Mouse (Mus musculus) spleen, postnatal 4 days (tissue): ENCODE results near the gene Timp1.
A peak's percentile ranks its signal among the peaks of the same experiment; 100 is the strongest.

Experiments
- DNase-seq, 2 experiments: peaks; one replicate each; pipeline ENCODE4 v3.0.0; 2022; ENCODE audit warnings: low spot score in 2 of 2

Timp1 gene

DNA sequence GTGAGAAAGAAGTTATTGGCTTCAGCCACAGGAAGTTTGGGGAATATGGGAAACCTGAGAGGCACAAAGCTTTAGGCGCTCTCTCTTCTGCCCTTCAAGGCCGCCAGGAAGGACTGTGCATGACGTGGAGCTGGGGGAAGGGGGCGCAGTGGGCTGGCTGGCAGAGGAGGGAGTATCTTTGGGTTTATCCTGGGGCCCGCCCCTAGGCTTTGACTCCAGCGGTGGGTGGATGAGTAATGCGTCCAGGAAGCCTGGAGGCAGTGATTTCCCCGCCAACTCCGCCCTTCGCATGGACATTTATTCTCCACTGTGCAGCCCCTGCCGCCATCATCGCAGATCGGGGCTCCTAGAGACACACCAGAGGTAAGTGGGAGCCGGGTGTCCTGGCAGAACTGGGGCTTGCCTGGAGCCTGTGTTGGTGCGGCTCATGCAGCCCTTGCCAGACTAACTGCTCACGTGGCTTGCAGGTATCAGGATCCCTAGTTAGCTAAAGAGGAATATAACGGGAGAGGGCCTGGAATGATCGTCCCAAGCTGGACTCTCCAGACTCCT is at the start of gene Timp1:
Timp1 (plus strand) TSS at position 205 of the 552 bp plus-strand sequence.
- DNase-seq, result no peak

DNA sequence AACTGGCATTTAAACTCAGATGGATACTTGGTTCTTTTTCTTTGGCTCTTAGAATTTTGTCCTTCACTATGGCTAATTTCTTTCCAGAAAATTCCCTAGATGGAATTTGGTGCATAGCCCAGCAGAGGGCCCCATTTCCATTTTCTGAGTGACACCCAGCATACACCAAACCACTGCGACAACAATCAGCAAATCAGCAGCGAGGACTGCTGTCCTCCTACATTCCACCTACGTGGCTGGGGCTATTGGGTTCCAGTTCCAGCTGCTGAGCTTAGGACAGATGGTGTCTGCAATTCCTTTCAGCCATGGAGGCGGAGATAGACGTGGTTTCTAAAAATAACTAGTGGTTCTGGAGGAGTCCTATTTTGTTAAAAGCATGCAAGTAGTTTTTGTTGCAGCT is 41.0 kb upstream of the Timp1 start:
- DNase-seq, result no peak

DNA sequence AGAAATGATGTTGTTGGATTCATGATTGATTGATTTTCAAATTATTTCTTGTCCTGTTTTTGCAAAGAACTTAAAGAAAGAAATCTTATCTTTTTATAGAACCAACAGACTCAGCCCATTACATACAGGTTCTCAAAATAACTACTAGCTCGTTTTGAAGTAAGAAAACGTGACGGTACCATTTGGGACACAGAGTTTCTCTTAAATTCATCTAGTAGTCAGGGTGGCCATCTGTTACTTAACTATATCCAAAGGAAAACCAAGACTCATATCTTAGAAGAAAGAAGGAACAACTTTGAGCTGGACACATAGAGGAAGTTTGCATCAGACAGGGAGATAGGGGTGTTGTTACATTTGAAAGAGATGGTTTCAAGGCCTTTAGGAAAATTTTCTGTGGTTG is 22.7 kb upstream of the Timp1 start:
- no peak for DNase-seq

DNA sequence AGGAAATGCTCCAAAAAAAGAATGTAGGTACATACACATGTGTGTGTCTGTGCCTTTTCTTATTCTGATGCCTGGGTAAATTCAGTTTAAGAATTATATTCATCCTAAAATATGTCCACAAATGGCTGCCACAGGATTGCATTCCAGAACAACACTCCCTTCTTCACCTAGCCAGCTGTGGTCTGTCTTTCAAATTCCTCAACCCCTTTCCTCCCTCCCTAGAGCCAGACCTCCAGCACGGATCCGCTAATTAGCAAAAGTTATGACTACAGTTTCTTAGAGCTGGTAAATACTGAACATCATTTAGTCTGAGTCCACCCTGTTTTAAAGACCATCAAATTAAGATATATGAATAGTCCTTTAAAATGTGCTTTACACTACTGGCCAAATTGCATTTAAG is 22.1 kb upstream of the Timp1 start:
- no peak for DNase-seq

DNA sequence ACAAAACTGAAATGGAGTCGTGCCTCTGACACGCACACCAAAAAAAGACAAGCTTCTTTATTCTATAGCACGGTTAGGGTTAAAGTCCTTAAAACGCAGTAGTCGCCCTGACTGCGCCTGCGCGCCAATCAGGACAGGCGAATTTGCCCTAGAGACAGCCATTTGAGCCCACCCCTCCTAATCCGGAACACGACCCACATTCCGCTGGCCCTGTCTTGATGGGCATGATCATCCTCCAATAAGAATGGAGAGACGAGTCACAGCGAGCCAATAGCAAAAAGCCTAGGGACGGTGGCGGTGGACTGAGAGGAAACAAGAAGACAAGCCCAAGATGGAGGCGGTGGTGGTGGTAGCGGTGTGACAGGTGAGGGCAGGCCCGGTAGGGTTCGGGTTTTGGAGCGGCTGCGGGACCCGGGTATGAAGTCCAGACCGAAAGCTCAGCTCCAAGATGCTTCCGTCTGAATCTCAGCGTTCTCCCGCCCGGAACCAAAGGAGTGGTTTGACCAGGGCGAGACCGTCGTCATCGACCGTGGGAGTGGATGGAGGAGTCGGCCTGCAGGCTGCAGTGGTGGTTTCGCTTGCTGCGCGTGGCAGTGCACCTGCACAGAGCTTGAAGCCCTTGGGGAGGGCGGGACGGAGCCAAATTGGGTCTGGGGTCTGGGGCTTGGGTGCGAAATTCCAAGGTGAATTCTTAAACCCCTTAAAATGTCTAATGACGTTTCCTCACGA is 21.5 kb upstream of the Timp1 start:
- peak; percentile 84 to 85 for DNase-seq

DNA sequence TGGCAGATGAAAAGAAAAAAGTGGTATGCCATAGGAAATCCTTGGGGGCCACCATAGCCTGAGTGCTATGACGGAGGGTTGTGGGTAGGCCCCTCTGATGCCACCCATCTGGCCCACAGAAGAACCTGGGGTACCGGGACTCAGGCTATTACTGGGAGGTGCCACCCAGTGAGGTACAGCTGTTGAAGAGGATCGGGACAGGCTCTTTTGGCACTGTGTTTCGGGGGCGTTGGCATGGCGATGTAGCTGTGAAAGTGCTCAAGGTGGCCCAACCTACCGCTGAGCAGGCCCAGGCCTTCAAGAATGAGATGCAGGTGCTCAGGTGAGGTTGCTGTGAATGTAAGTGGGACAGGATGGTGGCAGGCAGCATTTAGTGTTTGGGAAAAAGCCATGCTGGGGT is 16.2 kb upstream of the Timp1 start:
- DNase-seq, result peak in 1 of 2 experiments; percentile 53

DNA sequence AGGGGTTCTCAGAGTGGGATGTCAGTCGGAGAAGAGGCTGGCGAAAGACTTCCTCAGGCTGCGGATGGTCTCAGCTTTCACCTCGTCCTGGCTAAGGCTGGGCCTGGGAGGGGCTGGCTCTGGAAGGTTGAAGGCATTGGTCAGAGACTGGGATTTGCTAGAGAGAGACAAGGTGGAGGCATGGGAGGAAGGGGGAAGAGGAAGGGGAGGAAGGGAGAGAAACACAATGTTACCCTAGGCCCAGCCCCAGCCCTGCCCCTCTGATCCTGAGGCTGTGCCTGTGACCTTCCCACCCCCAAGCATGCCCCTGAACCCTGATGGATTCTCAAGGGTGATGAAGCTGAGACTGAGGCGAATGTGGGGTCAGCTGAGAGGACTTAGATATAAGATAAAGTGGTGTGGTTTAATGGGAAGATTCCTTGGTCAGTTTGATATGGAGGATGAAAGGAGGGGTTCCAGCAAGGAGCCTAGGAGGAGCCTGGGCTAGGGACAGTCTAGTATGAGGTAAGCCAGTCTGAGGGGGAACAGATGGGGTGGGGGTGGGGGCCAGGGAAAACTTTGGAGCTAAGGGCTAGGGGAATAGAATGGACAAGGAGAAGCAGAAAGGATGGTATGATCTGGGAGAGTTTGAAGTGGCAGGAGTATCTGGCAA is 8.4 kb upstream of the Timp1 start:
- no peak for DNase-seq

DNA sequence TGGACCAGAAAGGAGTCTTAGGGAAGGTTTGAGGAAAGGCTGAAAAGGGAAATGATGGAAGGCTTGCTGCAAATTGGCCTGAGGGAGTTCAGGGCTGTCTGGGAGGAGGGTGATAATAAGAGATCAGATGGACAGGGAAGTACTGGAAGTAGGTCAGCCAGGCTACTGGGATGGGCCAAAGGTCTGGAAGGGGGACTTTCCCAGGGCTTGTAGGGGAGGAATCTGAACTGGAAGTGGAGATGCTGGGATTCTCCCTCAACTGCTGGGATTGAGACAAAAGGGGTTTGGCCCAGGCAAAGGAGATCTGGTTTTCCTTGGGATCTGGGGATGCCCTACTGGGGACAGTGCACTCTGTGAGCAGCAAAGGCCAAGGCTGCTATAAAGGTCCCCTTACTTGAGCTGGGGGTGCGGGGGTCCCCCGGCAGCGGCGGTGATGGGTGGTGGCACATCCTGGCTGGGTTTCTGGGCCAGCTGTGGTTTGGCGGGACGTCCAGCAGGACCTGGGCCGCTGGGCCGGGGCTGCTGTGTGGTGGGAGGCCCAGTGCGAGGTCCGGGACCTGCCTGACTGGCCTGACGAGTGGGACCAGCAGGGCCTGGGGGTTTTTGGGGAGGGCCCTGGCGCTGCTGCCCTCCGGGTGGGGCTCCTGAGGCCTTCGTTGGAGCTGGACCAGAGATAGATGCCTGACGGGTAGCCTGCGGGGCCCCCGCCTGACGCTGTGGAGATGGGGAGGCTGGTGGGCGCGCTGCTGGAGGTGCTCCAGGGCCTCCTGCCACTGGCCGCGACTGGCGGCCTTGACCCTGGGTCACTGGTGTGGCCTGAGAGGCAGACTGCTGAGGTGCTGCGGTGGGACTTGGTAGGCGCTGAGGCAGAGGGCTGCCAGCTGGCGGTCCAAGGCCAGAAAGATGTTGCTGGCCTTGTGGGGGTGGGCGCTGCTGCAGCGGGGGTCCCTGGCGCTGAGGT is 7.6 kb upstream of the Timp1 start:
- DNase-seq, result no peak

DNA sequence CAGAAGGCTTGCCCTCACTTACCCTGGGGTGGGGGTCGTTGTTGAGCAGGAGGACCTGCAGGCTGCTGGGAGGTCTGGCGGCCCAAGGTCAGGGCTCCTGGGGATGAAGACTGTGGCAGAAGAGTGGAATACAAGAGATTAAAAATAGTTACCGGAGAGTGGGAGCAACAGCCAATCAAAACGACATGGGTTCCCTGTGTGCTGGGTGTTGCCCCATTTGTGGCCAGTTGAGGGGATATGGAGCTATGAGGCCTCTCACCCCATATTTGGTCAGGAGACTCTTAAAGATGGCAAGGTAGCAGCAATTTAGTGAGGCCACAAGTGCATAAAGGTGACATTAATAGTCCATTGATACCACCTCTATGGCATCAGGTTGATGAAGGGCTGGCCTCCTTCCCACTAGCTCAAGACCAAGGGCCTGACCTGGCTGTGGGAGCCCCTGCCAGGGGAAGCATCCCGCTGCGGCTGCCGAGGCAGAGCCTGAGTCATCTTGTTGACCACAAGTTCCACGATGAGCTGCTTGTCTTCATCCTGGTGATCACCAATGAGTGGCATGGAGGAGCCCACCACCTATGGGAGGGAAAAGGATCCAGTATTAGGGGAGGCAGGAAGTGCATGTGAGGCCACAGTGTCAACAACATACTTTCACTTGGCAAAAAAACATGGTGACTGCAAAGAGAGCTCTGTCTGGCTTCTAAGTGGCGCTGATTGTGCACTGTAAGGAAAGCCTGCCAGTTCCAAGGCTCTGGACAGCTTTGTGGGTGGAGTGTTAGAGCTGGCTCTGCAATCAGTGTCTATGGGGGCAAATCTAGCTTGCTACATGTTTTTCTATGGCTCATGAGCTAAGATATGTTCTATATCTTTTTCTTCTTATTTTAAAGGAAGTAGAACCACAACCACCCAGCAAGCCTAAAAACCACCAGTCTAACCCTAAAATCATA is 6.5 kb upstream of the Timp1 start:
- DNase-seq, result no peak

DNA sequence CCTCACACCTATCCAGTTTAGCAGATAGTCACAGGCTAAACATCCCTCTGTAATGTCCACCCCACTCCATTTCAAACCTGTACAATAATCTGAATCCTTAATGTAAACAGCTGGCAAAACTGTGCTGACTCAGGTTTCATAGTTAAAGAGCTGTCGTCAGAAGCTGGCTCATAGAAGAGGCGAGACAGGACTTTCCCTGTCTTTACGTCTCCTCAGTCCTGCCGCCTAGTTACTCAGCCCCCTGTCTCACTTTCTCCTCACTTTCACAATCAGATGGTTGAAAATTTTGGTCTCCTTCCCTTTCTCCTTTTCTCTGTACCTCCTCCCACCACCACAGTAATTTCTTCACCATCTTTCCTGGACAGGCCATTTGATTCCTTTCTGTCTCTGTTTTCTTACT is 1.9 kb upstream of the Timp1 start:
- DNase-seq, result no peak

DNA sequence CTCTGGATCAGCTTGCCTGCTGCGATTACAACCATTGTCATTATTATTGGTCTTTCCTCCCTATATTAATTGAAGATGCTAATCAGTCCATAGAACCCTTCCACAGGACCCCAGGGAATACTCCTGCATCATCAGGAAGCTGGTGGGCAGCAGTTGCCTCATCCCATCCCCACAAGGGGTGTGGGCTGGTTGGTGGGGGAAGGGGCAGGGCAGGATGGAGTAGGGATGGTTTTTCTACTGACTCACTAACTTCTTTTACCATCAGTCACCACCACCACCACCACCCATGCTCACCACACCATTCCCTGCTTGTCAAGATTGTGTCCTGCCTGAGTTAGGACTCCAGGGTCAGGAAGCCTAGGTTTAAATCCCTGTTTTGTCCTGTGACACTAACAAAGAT is 763 bp upstream of the Timp1 start:
- DNase-seq, result no peak

DNA sequence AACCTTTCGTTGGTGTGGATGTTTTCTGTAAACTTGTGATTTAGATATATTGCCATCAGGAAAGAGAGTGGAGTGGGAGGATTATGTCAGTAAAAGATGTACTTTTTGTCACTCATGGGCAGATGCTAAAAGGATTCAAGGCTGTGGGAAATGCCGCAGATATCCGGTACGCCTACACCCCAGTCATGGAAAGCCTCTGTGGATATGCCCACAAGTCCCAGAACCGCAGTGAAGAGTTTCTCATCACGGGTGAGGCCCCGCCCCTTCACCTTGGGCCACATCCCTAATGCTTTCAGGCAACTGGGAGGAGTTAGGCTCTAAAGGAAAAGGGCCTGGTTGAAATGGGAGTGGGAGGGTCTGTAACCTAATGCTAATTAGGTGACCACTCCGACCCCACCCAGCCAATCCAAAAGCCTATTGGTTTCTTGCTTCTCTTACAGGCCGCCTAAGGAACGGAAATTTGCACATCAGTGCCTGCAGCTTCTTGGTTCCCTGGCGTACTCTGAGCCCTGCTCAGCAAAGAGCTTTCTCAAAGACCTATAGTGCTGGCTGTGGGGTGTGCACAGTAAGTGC is 3.0 kb downstream of the Timp1 start:
- DNase-seq, result no peak

DNA sequence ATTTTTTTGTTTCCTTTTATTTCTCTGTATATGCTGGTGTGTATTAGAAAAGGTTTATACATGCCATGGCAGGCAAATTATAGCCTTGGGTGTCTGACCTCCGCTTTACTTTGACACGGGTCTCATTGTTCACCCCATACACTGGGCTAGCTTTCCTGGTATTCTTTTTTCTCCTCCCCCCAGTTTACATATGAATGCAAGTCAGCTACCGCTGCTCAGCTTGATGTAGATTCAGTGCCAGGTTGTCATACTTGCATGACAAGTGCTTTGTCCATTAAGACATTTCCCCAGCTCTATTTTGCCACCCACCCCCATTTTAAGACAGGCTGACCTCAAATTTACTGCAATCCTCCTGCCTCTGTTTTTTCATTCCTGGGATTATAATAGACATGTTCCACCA is 5.3 kb downstream of the Timp1 start:
- DNase-seq, result no peak

DNA sequence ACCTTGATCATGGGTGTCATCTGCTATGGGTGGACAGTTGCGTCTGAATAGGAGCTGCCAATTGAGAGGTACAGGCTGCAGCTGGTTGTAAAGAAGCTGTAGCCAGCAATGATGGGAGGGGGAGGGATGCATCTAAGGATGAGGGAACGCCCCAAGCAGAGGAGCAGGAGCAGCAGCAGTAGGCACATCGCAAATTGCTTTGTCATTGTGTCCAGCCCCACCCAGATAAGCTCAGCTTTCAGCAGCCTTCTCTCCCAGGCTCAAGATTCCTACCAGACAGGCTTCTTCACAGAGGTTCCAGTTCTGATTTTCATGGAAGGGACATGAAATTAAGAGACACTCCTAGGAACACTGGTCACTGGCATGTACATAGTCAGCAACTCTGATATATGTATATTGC is 40.1 kb downstream of the Timp1 start:
- DNase-seq, result no peak

DNA sequence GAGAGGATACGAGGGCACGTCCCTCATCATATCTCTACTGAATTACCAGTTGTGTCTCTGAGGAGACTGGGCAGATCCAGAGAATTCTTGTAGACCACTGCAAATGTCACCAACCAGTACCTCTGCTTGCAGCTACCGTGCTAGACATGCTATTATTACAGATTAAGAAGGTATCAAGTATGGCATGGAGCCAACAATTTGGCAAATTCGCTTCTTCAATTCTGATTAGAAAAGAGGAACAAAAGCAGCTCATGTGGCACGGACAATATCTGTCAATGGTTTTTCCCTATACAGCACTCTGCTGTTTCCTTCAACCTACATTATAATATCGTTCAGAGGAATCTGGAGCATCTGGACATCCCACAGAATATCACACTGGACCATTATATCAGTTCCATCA is 43.8 kb downstream of the Timp1 start:
- DNase-seq, result no peak

DNA sequence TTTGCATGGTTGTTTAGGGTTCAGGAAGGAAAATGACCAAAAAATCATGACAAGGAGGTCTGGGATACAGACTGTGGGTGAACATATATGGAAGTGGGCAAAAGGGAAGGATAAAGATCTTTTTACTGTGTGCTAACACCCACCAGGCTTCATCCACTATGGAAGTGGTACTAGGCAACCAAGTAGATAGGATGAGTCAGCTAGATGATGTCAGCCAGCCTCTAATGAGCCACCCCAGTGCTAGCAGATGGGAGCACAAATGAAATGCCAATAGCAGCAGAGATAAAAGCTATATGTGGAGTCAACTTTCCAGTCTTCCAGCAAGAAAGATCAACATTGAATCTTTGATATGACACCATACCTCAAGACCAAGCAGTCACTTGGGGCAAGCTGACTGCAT is 45.1 kb downstream of the Timp1 start:
- peak in 1 of 2 experiments; percentile 13 for DNase-seq

DNA sequence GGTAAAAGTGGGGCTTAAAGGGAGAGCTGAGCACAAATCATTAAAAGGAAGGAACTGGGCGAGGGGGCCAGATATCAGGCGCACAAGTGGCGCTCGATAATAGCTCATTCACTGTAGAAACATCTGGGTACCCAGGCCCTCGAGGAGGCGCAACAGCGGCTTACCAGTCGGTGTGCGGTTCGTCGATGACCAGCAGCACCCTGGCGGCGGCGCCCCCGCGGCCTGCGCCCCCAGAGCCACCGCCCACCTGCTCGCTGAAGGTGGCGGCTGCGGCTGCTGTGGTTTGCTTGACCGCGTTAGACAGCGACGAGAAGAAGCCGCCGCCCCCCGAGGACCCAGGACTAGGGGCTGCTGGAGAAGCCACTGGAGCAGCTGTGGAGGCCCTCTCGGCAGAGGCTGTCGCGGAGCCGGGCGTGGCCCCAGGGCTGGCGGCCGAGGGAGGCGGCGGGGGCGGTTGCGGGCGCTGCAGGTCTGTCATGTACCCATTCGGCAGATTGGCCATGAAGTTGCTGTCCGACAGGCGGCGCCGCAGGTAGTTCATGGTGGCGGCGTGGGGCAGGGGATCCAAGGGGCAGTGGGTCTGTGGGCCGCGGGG is 50.4 kb downstream of the Timp1 start:
- DNase-seq, result peak; percentile 11 to 62

DNA sequence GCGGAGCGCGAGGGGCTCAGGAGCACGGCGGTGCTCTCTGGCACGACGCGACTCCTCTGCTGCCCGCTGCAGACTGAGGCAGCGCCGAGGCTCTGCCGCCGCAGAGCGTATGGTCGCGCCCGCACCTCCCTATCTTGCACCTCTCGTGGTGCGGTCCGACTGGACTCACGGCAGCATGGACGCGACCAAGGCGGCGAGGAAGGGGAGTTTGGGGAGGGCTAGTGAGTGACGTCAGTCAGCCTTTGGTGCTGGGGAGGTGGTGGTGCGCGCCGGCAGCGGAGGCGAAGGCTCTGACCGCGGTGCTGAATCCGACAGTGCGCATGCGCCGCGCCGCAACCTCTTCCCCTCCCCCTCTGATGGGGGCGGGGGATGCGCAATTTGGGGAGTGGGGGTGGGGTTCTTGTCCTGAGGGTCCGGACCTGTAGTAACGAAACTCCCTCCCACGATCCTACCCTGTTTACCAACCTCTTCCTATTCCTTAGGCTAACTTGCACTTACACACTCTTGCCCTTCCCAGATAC is 50.9 kb downstream of the Timp1 start, which contains the start of gene Syn1:
Syn1 (minus strand) TSS at position 161 of the 521 bp plus-strand sequence.
- peak; percentile 49 to 73 for DNase-seq

DNA sequence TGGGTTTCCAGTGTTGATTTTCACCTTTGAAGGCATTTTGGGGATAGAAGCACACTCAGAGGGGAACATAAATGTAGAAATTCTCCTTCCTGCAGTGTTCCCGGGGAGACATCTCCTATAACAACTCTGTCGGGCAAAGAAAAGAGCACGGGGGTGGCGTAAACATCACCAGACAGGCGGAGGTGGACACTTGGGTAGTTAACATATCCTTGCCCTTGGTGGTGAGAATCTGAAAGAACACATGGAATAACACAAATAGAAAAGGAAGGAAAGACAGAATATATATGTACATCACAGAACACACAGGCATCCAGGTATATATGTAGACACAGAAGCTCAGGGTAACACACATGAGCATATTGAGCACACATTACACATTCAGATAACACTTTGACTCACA is 51.4 kb downstream of the Timp1 start:
- no peak for DNase-seq

DNA sequence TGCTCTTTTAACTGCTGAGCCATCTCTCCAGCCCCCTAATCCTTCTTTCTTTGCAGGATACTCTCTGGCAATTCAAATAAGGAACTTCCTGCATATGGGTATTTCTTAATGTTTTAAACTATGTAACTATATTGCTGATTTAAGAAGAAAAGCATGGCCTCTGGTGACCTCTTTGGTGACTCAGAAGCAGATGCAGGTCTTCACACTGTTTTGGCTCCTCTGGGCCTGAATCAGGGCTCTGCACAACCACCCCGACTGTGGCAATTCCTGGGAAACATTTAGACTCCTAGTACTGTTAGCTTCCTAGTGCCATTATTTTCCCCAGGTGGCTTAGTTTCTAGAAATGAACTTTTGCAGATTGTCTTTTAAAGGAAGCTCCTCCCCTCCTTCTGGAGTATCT is 53.5 kb downstream of the Timp1 start:
- DNase-seq, result no peak
